Mouse (Mus musculus) embryonic stem cell, embryonic (primary cell): Measurements from ENCODE around the gene Eea1.
"Not testable (repeated sequence)": the region's sequence is repeated elsewhere in the genome, so short reads cannot be mapped to it uniquely, and the experiment has no call there.

ENCODE experiments used
- CTCF ChIA-PET, 4 experiments: fragments of 300-600 bp in 2 of 4; fragments of 350-600 bp in 2 of 4; sonication (Branson Sonifier 250); formaldehyde crosslinking; loops; one replicate each; lab custom pipeline; 2022; ENCODE audit warnings: inconsistent platforms in 2 of 4; lab: Charles Lee
- POLR2A ChIA-PET, 4 experiments: fragments of 300-600 bp in 2 of 4; fragments of 350-600 bp in 2 of 4; sonication (Branson Sonifier 250); formaldehyde crosslinking; loops; one replicate each; lab custom pipeline; 2022; ENCODE audit warnings: antibody characterized with exemption in 4 of 4, inconsistent platforms in 1 of 4; lab: Charles Lee

Eea1 gene

DNA sequence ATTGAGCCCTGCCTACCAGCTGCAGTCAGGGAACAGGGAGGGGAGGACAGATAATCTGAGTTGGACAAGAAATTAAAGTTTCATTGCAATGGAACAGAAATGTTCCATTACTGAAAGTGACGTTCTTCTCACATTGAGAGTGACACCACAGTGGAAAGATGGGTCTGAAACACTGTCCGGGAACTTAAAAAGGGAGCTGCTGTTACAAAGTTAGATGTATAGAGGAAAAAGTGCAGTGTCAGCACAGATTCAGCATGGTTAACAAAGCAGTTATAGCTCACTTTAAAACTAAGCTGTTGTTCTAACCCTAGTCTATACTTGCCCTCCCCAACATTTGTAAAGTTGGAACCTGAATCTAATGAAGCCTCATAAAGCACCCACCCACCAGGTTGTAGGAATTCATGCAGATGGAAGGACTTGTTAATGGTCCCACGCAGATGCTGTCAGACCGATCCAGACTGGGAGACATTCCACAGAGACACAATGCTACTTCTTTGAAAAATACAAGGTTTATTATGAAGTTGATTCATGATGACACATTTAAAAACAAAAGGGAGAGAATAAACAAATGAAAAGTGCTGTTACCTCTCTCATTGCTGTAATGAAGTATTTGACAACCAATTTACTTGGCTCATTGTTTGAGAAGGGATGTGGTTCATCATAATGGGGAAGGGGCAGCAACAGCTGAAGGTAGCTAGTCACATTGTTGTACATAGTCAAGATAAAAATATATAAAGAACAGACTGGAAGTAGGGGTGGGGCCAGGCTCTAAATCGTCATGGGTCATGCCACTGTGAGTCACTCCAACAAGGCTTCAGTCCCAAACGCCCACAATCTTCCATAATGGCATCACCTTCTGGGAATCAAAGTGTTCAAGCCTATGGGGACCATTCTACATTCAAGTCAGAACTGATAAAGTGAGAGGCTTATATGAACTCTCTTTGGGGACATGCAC lies 16.9 kb upstream of the Eea1 start:
- ChIA-PET CTCF (no interaction called here), POLR2A (interaction anchor here in 1 of 4 experiments (0.5 kb wide), 1 partner anchor 71 kb away, joined by 3 read pairs; no protein-coding TSS in a partner anchor)

DNA sequence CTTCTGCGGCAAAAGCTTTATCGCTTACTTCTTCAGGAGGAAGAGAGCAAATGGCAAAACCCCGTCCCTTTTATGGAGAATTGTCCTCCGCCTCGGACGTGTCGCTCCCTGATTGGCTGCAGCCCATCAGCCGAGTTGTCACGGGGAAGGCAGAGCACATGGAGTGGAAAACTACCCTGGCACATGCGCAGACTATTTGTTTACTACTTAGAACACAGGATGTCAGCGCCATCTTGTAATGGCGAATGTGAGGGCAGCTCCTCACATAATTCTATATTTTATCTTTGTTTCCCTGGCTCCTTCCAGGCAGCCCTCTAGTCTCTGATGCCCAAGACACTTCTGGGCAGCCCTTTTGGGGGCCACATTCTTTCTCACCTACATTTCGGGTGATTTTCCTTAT lies 6.8 kb upstream of the Eea1 start:
- CTCF ChIA-PET, result not testable (repeated sequence)

DNA sequence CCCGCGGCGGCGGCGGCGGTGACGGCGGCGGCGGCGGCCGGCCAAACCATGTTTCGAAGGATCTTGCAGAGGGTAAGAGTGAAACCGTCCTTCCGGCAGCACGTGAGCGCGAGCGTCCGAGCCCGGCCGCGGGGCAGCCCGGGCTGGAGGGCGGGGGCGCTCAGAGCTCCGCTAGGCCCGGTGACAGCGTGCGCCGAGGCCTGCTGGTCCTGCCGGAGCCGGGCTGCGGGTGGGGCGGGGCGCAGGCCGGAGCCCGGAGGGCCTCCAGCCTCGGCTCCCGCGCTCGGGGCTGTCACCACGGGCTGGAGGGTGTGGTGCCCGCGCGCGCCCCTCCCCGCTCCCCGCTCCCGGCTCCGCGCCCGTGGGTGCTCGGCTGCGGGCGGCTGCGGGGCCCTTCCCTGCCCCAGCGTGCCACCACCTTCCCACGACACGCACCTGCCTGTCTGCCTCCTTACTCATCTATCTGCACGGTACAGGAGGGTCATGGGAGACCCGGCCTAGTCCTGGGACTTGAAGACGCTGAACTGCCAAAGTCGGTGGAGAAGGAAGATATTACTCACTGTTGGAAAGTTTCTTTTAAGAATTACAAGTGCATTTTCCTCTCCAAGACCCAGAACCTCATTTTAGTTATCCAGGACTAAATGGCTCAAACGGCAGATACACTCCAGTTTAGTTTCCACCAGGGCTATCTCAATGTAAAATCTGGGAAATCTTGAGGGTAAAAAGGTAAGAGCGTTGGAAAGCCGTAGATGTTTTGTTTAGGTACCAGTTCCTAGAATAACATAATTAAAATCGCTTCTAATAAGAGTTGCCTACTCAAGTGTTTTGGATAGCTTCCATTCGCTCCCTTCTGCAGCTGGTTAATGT lies 684 bp downstream of the Eea1 start:
- ChIA-PET CTCF (interaction anchor here in 2 of 4 experiments (1.0 to 1.3 kb wide), 3 partner anchors 13 to 164 kb away, joined by 3 to 7 read pairs (median 3); no protein-coding TSS in a partner anchor), POLR2A (interaction anchor here (0.6 to 2.4 kb wide), 36 partner anchors 12 to 1512 kb away, joined by 3 to 15 read pairs (median 4); partner anchors contain the start of genes Btg1 (in 2 of the 4), Nudt4 (in 1 of the 4) and Ube2n (in 1 of the 4))

More for the DNA sequence above, 6.8 kb upstream of the Eea1 start:
- POLR2A ChIA-PET, result not testable (repeated sequence)

DNA sequence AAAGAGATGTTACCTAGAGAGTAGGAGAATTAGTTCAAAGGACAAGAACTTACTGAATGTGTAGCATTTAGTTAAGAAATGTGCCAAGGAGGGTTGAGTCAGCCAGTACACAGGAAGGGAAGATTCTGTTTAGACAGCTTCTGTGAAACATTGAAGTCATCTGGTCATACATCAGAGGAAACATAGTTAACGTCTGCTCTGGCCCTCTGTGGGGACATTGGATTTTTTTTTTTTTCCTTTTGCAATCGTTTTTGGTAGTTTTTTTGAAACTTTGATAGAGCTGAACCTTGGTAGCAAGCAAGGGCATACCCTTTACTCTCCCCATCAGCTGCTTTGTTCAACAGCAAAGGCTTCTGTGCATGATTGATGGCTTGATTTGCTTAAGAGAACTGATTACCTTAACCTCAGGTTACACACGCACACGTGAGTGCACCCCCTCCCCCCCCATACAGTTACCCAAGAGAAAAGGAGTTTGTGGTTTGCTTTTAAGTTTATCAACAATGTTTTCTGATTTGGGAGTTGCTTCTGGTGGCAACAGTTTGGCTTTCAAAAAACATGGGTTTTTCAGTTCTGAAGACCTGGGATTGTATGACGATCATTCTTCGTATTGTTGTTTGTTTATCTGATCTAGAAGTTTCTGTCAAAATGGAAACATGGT lies 1.4 kb downstream of the Eea1 start:
- POLR2A ChIA-PET, result interaction anchor here (0.6 to 2.1 kb wide), 9 partner anchors 12 to 1511 kb away, joined by 3 to 7 read pairs (median 3); no protein-coding TSS in a partner anchor
- CTCF ChIA-PET, result interaction anchor here in 2 of 4 experiments (0.6 to 0.7 kb wide), 2 partner anchors 46 to 578 kb away, joined by 3 to 4 read pairs; no protein-coding TSS in a partner anchor

DNA sequence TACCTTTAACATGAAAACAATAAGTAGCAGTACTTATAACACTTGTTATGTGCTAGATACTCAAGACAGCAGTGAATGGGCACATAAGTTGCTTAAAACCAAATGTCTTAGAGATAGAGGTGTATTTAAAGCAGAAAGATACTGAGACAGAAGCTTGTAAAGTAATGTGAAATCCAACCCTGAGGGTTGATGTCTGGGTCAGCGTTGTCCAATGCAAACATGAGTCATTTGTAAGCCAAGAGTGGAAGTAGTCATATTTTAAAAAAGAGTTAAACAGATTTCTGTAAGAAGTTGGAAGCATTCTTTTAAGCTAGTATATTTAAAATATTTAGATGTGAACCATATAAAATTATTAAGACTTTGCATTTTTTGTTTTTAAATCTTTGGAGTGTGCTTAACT lies 4.6 kb downstream of the Eea1 start:
- ChIA-PET CTCF (no interaction called here), POLR2A (interaction anchor here in 1 of 4 experiments (1.0 kb wide), 1 partner anchor 53 kb away, joined by 5 read pairs; no protein-coding TSS in a partner anchor)

DNA sequence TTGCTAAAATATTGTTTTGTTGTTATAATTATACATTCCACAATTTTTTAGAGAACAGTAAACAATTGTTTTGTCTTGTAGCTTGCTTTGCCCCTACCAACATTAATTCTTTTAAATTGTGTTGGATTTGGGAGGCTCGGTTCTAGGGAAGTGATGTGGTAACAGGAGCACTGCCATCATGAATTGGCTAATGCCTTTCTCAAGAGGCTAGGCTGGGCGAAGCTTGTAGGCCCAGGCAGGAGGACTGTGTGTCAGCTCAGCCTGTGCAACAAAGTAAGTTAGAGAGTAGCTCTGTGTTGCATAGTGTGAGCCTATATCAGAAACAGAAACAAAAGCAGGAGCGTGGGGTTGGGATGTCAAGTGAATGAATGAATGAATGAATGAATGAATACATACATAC lies 9.0 kb downstream of the Eea1 start:
- ChIA-PET POLR2A (interaction anchor here in 1 of 4 experiments (0.9 to 1.2 kb wide), 2 partner anchors 10 to 55 kb away, joined by 3 to 4 read pairs; no protein-coding TSS in a partner anchor), CTCF (no interaction called here)

DNA sequence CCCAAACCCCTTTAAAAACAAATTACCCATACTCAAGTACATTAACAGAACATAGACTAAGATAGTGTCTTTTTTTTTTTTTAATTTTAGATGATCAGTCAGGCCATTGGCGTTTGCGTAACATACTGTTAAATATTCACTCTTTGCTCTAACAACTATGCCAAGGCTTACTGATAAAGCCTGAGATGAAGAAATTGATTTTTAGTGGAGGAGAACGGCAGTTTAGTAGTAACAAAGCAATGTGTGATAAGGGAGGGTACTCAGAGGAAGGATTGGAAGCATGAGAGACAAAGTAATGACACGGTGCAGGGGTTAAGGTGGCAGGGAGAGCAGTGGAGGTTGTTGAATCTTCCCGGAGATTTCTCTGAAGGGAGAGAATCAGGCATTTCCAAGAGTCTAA lies 9.7 kb downstream of the Eea1 start:
- CTCF ChIA-PET, result no interaction called here
- POLR2A ChIA-PET, result interaction anchor here in 1 of 4 experiments (1.2 kb wide), 1 partner anchor 55 kb away, joined by 3 read pairs; no protein-coding TSS in a partner anchor

DNA sequence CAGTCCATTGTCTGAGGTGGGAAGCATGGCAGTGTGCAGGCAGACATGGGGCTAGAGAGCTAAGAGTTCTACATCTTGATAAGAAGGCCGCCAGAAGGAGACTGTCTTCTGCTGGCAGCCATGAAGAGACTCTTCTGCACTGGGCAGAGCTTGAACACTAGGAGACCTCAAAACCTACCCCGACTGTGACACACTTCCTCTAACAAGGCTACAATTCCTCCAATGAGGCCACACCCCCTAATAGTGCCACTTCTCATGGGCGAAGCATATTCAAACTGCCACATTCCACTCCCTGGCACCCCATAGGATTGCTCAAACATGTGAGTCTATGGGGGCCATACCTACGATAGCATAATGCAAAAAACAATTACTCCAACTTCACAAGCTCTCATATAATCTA lies 10.3 kb downstream of the Eea1 start:
- POLR2A ChIA-PET, result no interaction called here
- CTCF ChIA-PET, result no interaction called here

DNA sequence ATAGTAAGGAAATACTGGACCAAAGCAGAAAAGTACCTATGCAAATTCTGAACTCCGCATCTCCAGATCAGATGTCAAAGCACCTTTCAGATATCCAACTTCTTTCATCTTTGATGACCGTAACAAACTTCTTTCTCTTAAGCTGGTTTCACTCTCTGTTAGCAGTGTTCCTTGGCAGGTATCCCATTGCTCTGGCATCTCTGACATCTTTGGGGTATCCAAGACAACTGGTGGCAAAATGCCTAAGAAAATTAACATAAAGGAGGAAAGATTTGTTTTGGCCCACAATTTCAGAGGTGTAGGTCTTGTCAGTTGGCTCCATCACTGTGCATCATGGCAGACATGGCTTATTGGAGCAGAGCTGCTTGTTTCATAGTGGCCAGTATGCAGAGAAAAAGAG lies 10.9 kb downstream of the Eea1 start:
- ChIA-PET POLR2A (interaction anchor here in 2 of 4 experiments (0.6 to 0.8 kb wide), 2 partner anchors 9 to 451 kb away, joined by 3 read pairs; no protein-coding TSS in a partner anchor), CTCF (no interaction called here)

DNA sequence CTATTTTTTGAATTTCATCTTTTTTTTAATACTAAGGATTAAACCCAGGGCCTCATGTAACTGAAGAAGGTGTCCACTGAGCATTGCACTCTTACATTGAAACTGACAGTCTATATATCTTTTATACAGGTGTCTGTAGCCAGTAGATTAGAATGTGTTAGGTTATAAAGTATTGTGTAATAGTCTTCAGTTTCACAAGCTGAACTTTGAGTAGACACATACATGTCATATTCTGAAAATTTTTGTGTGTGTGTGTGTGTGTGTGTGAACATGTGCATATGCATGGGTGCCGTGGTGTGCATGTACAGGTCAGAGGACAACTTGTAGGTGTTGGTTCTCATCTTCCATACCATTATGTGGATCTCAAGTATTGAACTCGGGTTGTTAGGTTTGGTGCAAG lies 16.2 kb downstream of the Eea1 start:
- POLR2A ChIA-PET, result interaction anchor here in 1 of 4 experiments (1.2 kb wide), 1 partner anchor 392 kb away, joined by 3 read pairs; the partner anchor contains the start of gene Nudt4
- CTCF ChIA-PET, result no interaction called here

DNA sequence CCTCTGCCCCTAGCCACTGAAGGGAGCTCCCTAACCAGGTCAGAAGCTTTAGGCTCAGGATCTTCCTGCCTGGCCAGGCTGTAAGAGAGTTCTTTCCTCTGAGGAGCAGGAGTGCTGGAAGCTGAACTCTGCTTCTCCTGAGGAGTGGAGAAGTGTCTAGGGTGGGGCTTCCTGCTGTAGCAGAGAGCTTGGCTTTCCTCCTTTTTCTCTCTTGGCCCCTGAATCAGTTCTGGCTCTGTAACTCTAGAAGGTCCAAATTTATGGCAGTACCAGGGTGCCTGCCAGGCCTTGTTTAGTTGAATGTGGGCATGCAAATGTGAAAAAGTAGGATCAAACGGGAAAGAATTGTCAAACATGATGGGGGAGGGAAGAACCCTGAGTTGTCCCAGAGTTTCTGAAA lies 17.1 kb downstream of the Eea1 start:
- CTCF ChIA-PET, result no interaction called here
- POLR2A ChIA-PET, result interaction anchor here in 1 of 4 experiments (0.6 kb wide), 1 partner anchor 58 kb away, joined by 3 read pairs; no protein-coding TSS in a partner anchor

DNA sequence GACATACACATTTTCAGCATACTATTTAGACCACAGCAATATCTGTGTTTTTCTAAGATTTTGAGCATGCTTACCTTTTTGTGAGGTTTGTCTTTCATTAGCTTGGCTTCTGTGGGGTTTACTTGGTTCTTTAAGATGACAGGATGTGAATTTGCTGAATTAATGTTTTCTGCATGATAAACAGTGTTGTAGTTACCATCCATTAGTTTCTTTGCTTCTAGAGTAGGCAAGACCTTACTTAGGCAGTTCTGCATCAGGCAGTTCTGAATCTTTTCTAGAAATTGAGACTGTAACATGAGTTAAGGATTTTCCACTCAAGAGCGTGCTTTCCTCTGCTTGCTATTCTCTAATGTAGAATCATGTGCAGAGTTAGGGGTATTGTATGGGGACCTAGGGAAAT lies 24.2 kb downstream of the Eea1 start:
- ChIA-PET POLR2A (interaction anchor here in 1 of 4 experiments (0.7 kb wide), 1 partner anchor 508 kb away, joined by 3 read pairs; no protein-coding TSS in a partner anchor), CTCF (no interaction called here)

DNA sequence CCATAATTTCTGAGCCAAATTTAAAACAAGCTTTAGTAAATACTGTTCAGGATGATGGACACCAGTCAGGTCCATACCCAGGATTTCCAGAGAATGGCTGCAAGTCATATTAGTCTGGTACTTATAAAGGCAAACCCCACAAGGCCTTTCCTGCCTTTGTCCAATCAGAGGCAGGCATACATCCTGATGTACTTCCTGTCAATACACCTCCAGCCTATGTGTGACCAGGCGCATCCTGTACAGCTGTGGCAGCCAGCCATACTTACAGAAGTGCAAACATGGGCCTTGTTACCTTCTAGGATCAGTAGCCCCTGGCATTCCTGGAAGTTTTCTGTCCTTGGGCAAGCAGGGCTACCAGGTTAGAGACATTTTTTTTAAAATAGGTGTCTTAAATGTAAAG lies 29.2 kb downstream of the Eea1 start:
- CTCF ChIA-PET, result interaction anchor here in 1 of 4 experiments (0.6 kb wide), 1 partner anchor 1118 kb away, joined by 3 read pairs; no protein-coding TSS in a partner anchor
- POLR2A ChIA-PET, result no interaction called here

DNA sequence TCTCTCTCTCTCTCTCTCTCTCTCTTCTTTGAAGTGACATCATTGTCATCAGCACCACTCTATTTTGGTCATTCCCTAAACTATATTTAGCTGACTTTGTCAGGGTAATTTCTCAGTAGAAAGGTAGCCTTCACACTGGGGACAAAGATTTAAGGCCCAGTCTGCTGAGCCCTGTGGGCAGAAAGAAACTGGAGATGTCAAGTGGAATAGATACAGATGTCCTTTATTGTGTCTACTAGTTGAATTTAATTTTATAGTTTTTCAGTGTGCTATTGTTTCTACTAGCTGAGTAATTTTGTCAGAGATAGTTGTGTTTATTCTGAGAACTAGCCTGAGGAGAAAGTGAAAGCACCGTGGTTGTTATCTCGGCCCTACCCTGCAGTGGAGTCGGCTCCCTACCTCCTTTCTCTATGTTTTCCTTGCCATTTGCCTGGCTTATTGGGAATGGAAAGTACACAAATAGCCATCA lies 30.3 kb downstream of the Eea1 start:
- ChIA-PET POLR2A (interaction anchor here in 2 of 4 experiments (0.7 kb wide), 2 partner anchors 117 to 514 kb away, joined by 3 to 11 read pairs; no protein-coding TSS in a partner anchor), CTCF (no interaction called here)

DNA sequence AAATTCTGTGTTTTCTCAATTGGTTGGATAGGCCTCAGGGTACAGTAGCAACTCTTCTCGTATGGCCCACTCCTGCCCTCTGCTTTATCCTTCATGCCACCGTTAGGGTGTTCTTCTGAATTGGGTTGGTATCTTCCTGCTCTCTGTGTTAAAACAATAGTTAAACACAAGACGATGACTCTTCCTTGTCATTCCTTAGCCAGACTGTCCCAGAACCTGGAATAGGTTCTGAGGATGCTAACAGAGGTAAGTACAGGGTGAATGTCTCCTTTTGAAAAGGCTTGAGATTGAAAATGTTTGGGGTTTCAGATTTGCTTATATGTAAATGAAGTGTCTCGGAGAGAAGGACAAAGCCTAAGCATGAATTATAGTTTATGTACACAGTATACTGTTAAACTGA lies 30.9 kb downstream of the Eea1 start:
- CTCF ChIA-PET, result no interaction called here
- POLR2A ChIA-PET, result interaction anchor here in 1 of 4 experiments (0.7 kb wide), 1 partner anchor 118 kb away, joined by 3 read pairs; no protein-coding TSS in a partner anchor

DNA sequence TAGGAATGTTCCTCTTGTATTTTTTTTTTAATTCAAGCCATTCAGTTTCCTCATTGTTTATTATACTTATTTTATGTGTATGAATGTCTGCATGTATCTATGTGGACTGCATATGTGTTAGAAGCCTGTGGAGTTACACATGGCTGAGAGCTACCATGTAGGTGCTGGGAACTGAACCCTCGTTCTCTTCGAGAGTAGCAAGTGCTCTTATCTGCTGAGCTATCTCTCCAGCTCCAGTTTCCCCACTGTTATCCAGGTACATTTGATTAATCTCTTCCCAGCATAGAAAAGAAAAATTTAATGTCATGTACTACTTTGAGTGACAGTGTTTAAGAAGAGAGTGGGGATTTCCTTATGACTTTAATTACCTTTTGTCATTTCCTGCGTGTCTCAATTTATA lies 31.5 kb downstream of the Eea1 start:
- POLR2A ChIA-PET, result no interaction called here
- CTCF ChIA-PET, result no interaction called here

DNA sequence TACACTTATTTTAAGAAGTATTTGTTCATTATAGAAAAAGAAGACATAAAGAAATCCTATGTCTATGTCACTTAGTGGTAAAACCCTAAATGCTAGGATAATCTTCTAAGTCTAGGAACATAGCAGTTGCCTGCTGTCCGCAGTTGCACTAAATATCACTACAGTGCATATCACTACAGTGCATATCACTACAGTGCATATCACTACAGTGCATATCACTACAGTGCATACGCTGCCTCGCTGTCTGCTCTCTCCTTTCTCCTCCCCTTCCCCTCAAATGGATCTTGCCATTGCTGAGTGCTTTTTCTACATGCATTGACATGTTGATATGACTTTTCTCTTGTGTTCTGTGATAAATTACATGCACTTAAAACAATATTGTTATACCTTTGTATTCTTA lies 34.0 kb downstream of the Eea1 start:
- CTCF ChIA-PET, result no interaction called here
- POLR2A ChIA-PET, result interaction anchor here in 1 of 4 experiments (0.5 kb wide), 1 partner anchor 19 kb away, joined by 4 read pairs; no protein-coding TSS in a partner anchor

DNA sequence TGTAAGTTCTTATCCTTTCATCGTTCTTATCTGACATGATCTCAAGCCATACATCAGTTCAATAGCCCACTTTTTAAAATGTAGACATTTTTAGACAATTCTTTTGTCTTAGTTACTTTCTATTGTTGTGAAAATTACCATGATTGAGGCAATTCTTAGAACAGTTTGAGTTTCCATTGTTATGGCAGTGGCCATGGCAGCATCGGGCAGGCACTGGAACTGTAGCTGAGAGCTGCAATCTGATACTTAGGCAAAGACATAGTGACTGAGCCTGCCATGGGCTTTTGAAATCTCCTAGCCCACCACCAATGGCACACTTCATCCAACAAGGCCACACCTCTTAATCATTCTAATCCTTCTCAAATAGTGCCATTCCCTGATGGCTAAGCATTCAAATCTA lies 36.3 kb downstream of the Eea1 start:
- POLR2A ChIA-PET, result interaction anchor here in 2 of 4 experiments (1.1 to 1.2 kb wide), 2 partner anchors 36 kb away, joined by 3 to 4 read pairs; partner anchors contain the start of gene Eea1 (in 2 of the 2)
- CTCF ChIA-PET, result no interaction called here
